Mouse (Mus musculus): ENCODE measurements around the gene Ddx5.

GRCm38 (mm10) chr11:106823741-106824140 lies 34.8 kb upstream of the Ddx5 start:
- TF ChIP-seq EP300 (IDR thresholded peaks at IDR 0.05; ENCODE audit: low read length) (no peak), CTCF (conservative IDR thresholded peaks at IDR 0.05 in 1 of 2, IDR thresholded peaks at IDR 0.05 in 1 of 2; ENCODE audit: low read depth in 2 of 2, low read length in 2 of 2) (no peak), SMC3 (IDR thresholded peaks at IDR 0.05; ENCODE audit: low read depth, low read length) (no peak), POLR2A (IDR thresholded peaks at IDR 0.05; ENCODE audit: low read depth, low read length) (no peak)
